Mouse (Mus musculus): ENCODE results near the gene Sall4. TPM values are rescaled to one million over a fixed set of nuclear protein-coding genes. Genes with fewer than 3 reads are reported as not detected.

The Sall4 gene
- polyA plus RNA-seq, 1 experiment from 2014 or later, result 9.3 TPM

DNA sequence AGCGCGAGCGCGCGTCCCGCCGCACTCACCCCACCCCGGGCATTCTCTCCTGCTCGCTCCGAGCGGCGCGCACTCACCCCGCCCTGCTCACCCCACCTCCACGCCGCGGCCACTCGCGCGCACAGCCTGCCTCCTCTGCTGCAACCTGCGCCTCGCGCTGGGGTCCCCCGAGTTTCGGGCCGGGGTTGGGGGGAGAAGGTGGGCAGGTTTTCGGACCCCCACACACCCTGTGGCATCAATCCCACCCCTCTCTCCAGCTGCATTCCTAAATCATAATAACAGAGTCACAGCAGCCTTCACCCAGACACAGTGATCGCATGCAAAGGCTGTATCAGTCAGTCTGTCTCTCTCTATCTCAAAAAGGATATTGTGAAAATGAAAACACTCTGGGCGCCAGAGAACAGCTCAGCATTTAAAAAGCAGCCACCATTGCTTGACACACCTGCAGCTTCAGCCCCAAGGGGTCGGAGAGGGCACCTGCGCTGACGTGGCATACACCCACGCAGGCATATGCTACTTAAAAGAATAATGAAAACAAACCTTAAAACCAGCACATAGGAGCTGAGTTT lies 25.6 kb downstream of the Sall4 start, which contains the start of gene Atp9a:
Gene Atp9a (minus strand): TSS at position 351 of the 569 bp plus-strand sequence.
- Histone ChIP-seq H3K27ac (no peak within 1 kb of the TSS), H3K27me3 (replicated peaks) (peaks cover 26% of the 10 kb centered on the region), H3K4me2 (peak within 1 kb of the TSS; percentile 78), H3K4me3 (peak within 1 kb of the TSS; percentile 62), H3K36me3 (no peaks in the 10 kb centered on the region), H3K9me3 (replicated peaks) (no peaks in the 10 kb centered on the region), H3K9ac (peak within 1 kb of the TSS; percentile 35), H3K4me1 (peaks cover 4% of the 10 kb centered on the region; the same call in 1 of the 2 replicates)
- ATAC-seq, result no peak
- 15% methylated on average over 13 of the region's 33 CpGs for WGBS (ENCODE audit: insufficient replicate concordance)

GRCm38 (mm10) chr2:168741273-168742058 lies 26.3 kb downstream of the Sall4 start:
- peak; percentile 68 for ATAC-seq

DNA sequence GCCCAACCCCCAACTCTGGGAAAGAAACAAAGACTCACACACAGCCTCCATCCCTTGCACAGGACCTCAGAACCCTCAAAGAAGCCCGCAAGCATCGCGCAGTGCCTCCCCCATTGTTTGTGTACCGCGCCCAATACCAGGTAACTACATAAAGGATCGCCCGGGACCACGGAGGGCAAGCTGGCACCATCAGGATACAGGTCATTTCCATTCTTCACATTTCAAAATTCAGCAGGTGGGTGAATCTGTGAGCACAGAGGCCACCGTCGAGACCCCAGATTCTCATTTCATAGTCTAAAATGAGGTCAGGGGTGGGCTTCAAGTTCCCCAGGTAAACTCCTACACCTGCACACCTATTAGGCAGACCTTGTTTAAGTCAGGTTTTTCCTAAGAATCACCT lies 27.2 kb downstream of the Sall4 start:
- no peak overlapping the region for H3K4me3 ChIP-seq
- H3K27ac ChIP-seq, result no peak overlapping the region
- peak overlapping the region; percentile 78; the same call in 1 of the 2 replicates for H3K4me2 ChIP-seq
- no peak overlapping the region for H3K9ac ChIP-seq
- no peaks in the 10 kb centered on the region for H3K9me3 ChIP-seq (replicated peaks)
- ATAC-seq, result no peak
- H3K27me3 ChIP-seq (replicated peaks), result peaks cover 26% of the 10 kb centered on the region
- WGBS (ENCODE audit: insufficient replicate concordance), result 71% methylated on average over 10 of the region's 10 CpGs
- peaks cover 4% of the 10 kb centered on the region; the same call in 1 of the 2 replicates for H3K4me1 ChIP-seq
- no peaks in the 10 kb centered on the region for H3K36me3 ChIP-seq

More at GRCm38 (mm10) chr2:168741273-168742058, 26.3 kb downstream of the Sall4 start:
- Histone ChIP-seq H3K27ac (no peak overlapping the region), H3K27me3 (replicated peaks) (peaks cover 26% of the 10 kb centered on the region), H3K9ac (peak overlapping the region; percentile 35), H3K4me2 (peak overlapping the region; percentile 78), H3K9me3 (replicated peaks) (no peaks in the 10 kb centered on the region), H3K4me1 (peaks cover 4% of the 10 kb centered on the region; the same call in 1 of the 2 replicates), H3K4me3 (peak overlapping the region; percentile 62), H3K36me3 (no peaks in the 10 kb centered on the region)
- WGBS (ENCODE audit: insufficient replicate concordance), result under 1% methylated on average over 39 of the region's 108 CpGs

DNA sequence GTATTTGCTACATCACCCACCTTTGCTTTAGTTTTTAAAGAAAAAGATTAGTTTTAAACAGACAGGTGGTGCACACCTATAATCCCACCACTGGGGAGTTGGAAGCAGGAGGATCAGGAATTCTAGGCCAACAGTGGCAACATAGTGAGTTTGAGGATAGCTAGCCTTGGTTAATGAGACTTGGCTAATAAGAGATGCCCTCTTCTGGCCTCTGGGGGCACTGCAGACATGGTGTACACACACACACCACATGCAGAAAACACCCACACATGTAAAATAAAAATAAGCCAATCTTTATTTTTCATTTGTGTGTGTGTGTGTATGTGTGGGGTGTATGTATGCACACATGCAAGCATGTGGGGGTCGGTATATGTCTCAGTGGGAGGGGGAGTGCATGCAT lies 28.9 kb downstream of the Sall4 start:
- no peak overlapping the region for H3K4me3 ChIP-seq
- no peak overlapping the region for H3K27ac ChIP-seq
- H3K4me1 ChIP-seq, result peaks cover 4% of the 10 kb centered on the region; the same call in 1 of the 2 replicates
- no peak overlapping the region for H3K4me2 ChIP-seq
- H3K9ac ChIP-seq, result no peak overlapping the region
- H3K9me3 ChIP-seq (replicated peaks), result no peaks in the 10 kb centered on the region
- 74% methylated on average over 1 of the region's 1 CpGs for WGBS (ENCODE audit: insufficient replicate concordance)
- no peak for ATAC-seq
- H3K36me3 ChIP-seq, result no peaks in the 10 kb centered on the region
- H3K27me3 ChIP-seq (replicated peaks), result peaks cover 26% of the 10 kb centered on the region

GRCm38 (mm10) chr2:168737878-168738277 lies 29.9 kb downstream of the Sall4 start:
- Histone ChIP-seq H3K4me2 (no peak overlapping the region), H3K9me3 (replicated peaks) (no peaks in the 10 kb centered on the region), H3K4me3 (no peak overlapping the region), H3K9ac (no peak overlapping the region), H3K36me3 (no peaks in the 10 kb centered on the region), H3K27me3 (replicated peaks) (peaks cover 26% of the 10 kb centered on the region), H3K4me1 (peaks cover 4% of the 10 kb centered on the region; the same call in 1 of the 2 replicates), H3K27ac (no peak overlapping the region)
- no peak for ATAC-seq
- 81% methylated on average over 10 of the region's 10 CpGs for WGBS (ENCODE audit: insufficient replicate concordance)

DNA sequence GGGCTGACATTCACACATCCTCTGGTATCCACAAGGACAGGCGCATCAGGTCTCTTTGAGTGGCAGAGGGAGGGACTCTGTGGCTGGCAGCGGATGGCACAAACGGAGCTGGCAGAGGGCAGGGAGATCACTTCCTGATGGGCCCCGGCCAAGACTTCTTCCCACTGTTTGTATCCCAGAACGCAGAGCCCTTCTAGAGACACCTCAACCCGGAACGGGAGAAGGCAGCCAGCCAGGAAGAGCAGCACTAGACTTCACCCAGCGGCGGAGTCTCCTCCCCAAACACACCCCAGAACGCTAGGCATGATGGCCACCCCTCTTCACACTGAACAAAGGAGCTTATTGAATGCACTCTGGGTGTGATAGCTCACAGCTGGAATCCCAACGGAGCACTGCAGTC lies 33.7 kb downstream of the Sall4 start:
- Histone ChIP-seq H3K9ac (no peak overlapping the region), H3K27ac (no peak overlapping the region), H3K4me2 (no peak overlapping the region), H3K36me3 (no peaks in the 10 kb centered on the region), H3K27me3 (replicated peaks) (no peaks in the 10 kb centered on the region), H3K4me3 (no peak overlapping the region), H3K4me1 (0 out of 2 replicates have a peak, but pooled peaks cover 2% of the 10 kb centered on the region), H3K9me3 (replicated peaks) (no peaks in the 10 kb centered on the region)
- 47% methylated on average over 11 of the region's 11 CpGs for WGBS (ENCODE audit: insufficient replicate concordance)
- ATAC-seq, result no peak

DNA sequence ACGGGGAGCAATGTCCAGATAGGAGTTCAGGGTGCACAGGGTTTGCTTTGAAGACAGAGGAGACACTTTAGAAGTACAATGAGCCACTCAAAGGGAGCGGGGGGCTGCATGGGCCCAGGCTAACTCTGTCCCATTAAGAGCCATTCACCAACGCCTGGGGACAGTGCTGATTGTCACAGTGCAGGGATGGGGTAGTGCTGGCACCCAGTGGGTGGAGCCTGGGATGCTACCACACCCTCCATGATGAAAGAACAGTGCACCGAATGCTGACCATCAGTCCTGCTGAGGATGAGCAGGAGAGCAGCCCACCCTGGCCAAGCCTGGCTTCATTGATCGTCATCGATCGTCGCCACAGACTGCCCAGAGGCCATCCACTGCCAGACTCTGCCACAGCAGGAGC lies 36.5 kb downstream of the Sall4 start:
- WGBS (ENCODE audit: insufficient replicate concordance), result 75% methylated on average over 8 of the region's 8 CpGs
- Histone ChIP-seq H3K36me3 (no peaks in the 10 kb centered on the region), H3K9ac (no peak overlapping the region), H3K4me1 (0 out of 2 replicates have a peak, but pooled peaks cover 2% of the 10 kb centered on the region), H3K9me3 (replicated peaks) (no peaks in the 10 kb centered on the region), H3K4me2 (no peak overlapping the region), H3K27me3 (replicated peaks) (no peaks in the 10 kb centered on the region), H3K27ac (no peak overlapping the region), H3K4me3 (no peak overlapping the region)
- no peak for ATAC-seq

DNA sequence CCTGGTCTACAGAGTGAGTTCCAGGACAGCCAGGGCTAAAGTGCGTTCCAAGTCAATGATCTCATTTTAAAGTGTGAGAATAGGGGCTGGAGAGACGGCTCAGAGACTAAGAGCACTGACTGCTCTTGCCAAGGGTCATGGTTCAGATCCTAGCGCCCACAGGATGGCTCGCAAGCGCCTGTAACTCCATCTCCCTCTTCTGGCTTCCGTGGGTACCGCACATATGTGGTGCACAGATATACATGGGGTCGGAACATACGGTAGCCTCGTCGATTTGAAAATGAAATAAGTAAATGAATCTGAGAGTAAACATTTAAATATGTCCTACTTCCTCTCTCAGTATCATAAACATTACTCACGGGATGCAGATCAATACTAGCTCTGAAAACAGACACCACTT lies 38.0 kb downstream of the Sall4 start:
- ATAC-seq, result no peak
- H3K27me3 ChIP-seq (replicated peaks), result no peaks in the 10 kb centered on the region
- 0 out of 2 replicates have a peak, but pooled peaks cover 2% of the 10 kb centered on the region for H3K4me1 ChIP-seq
- H3K9me3 ChIP-seq (replicated peaks), result no peaks in the 10 kb centered on the region
- no peak overlapping the region for H3K4me2 ChIP-seq
- no peak overlapping the region for H3K27ac ChIP-seq
- no peak overlapping the region for H3K9ac ChIP-seq
- WGBS (ENCODE audit: insufficient replicate concordance), result 68% methylated on average over 12 of the region's 12 CpGs
- no peak overlapping the region for H3K4me3 ChIP-seq
- no peaks in the 10 kb centered on the region for H3K36me3 ChIP-seq

GRCm38 (mm10) chr2:168728045-168728444 lies 39.7 kb downstream of the Sall4 start:
- no peaks in the 10 kb centered on the region for H3K27me3 ChIP-seq (replicated peaks)
- H3K36me3 ChIP-seq, result no peaks in the 10 kb centered on the region
- H3K9me3 ChIP-seq (replicated peaks), result no peaks in the 10 kb centered on the region
- H3K4me3 ChIP-seq, result no peak overlapping the region
- no peak for ATAC-seq
- H3K4me1 ChIP-seq, result 0 out of 2 replicates have a peak, but pooled peaks cover 2% of the 10 kb centered on the region
- H3K27ac ChIP-seq, result no peak overlapping the region
- WGBS (ENCODE audit: insufficient replicate concordance), result 70% methylated on average over 12 of the region's 12 CpGs
- no peak overlapping the region for H3K9ac ChIP-seq
- H3K4me2 ChIP-seq, result no peak overlapping the region

GRCm38 (mm10) chr2:168726007-168726406 lies 41.7 kb downstream of the Sall4 start:
- Histone ChIP-seq H3K27ac (no peak overlapping the region), H3K27me3 (replicated peaks) (no peaks in the 10 kb centered on the region), H3K9ac (no peak overlapping the region), H3K4me3 (no peak overlapping the region), H3K9me3 (replicated peaks) (no peaks in the 10 kb centered on the region), H3K4me1 (no peaks in the 10 kb centered on the region), H3K4me2 (no peak overlapping the region), H3K36me3 (no peaks in the 10 kb centered on the region)
- ATAC-seq, result peak; percentile 61
- WGBS (ENCODE audit: insufficient replicate concordance), result 49% methylated on average over 6 of the region's 6 CpGs

- ATAC-seq, result no peak
- 67% methylated on average over 14 of the region's 14 CpGs for WGBS (ENCODE audit: insufficient replicate concordance)
- H3K27ac ChIP-seq, result no peak overlapping the region
Measured at GRCm38 (mm10) chr2:168721313-168721712, 46.4 kb downstream of the Sall4 start.

DNA sequence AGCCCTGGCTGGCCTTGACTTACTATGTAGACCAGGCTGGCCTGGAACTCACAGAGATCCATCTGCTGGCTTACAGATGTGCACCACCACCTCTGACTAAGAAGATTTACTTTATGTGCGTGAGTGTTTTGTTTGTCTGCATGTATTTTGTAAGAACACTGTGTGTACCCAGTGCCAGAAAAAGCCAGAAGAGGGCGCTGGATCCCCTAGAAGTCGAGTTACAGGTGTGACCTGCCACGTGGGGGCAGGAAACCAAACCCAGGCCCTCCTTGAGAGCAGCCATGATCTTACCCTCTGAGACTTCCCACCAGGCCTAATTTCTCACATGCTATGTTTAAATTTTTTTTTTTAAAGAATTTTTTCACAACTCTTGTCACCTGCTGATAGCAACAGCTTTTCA lies 48.0 kb downstream of the Sall4 start:
- Histone ChIP-seq H3K4me3 (no peak overlapping the region), H3K27ac (no peak overlapping the region), H3K9me3 (replicated peaks) (no peaks in the 10 kb centered on the region), H3K4me1 (no peaks in the 10 kb centered on the region), H3K36me3 (no peaks in the 10 kb centered on the region), H3K4me2 (no peak overlapping the region), H3K9ac (no peak overlapping the region), H3K27me3 (replicated peaks) (no peaks in the 10 kb centered on the region)
- ATAC-seq, result no peak
- 43% methylated on average over 4 of the region's 4 CpGs for WGBS (ENCODE audit: insufficient replicate concordance)

More at GRCm38 (mm10) chr2:168721313-168721712, 46.4 kb downstream of the Sall4 start:
- Histone ChIP-seq H3K4me1 (no peaks in the 10 kb centered on the region), H3K27me3 (replicated peaks) (no peaks in the 10 kb centered on the region), H3K9ac (no peak overlapping the region), H3K9me3 (replicated peaks) (no peaks in the 10 kb centered on the region), H3K4me2 (no peak overlapping the region), H3K4me3 (no peak overlapping the region), H3K36me3 (no peaks in the 10 kb centered on the region)
